Mouse (Mus musculus): ENCODE results near the gene Cdadc1.
"Not testable (repeated sequence)": the region's sequence is repeated elsewhere in the genome, so short reads cannot be mapped to it uniquely, and the experiment has no call there.

Cdadc1 gene

GRCm38 (mm10) chr14:59597398-59598259, at the start of gene Cdadc1:
Gene Cdadc1, minus strand, starts transcription at chr14:59597959.
- DNase-seq (ENCODE audit: low read depth, low spot score): peak; percentile 87

GRCm38 (mm10) chr14:59646826-59647697, 49.3 kb upstream of the Cdadc1 start:
- DNase-seq (ENCODE audit: low read depth, low spot score): no peak

- no peak for DNase-seq (ENCODE audit: low read depth, low spot score)
Measured at GRCm38 (mm10) chr14:59644896-59645295, 47.1 kb upstream of the Cdadc1 start.

GRCm38 (mm10) chr14:59644166-59644565, 46.4 kb upstream of the Cdadc1 start:
- no peak for DNase-seq (ENCODE audit: low read depth, low spot score)

- no peak for DNase-seq (ENCODE audit: low read depth, low spot score)
Measured at GRCm38 (mm10) chr14:59643582-59643981, 45.8 kb upstream of the Cdadc1 start.

- no peak for DNase-seq (ENCODE audit: low read depth, low spot score)
Measured at GRCm38 (mm10) chr14:59641856-59642255, 44.1 kb upstream of the Cdadc1 start.

- no peak for DNase-seq (ENCODE audit: low read depth, low spot score)
Measured at GRCm38 (mm10) chr14:59638906-59639703, 41.3 kb upstream of the Cdadc1 start.

- no peak for DNase-seq (ENCODE audit: low read depth, low spot score)
Measured at GRCm38 (mm10) chr14:59633988-59634387, 36.2 kb upstream of the Cdadc1 start.

- DNase-seq (ENCODE audit: low read depth, low spot score): no peak
Measured at GRCm38 (mm10) chr14:59633295-59633898, 35.6 kb upstream of the Cdadc1 start.

GRCm38 (mm10) chr14:59632067-59632466, 34.3 kb upstream of the Cdadc1 start:
- no peak for DNase-seq (ENCODE audit: low read depth, low spot score)

- DNase-seq (ENCODE audit: low read depth, low spot score): no peak
Measured at GRCm38 (mm10) chr14:59630096-59630495, 32.3 kb upstream of the Cdadc1 start.

- no peak for DNase-seq (ENCODE audit: low read depth, low spot score)
Measured at GRCm38 (mm10) chr14:59629308-59629707, 31.5 kb upstream of the Cdadc1 start.

- DNase-seq (ENCODE audit: low read depth, low spot score): no peak
Measured at GRCm38 (mm10) chr14:59627823-59628222, 30.1 kb upstream of the Cdadc1 start.

GRCm38 (mm10) chr14:59627142-59627680, 29.5 kb upstream of the Cdadc1 start:
- no peak for DNase-seq (ENCODE audit: low read depth, low spot score)

- no peak for DNase-seq (ENCODE audit: low read depth, low spot score)
Measured at GRCm38 (mm10) chr14:59626711-59627110, 29.0 kb upstream of the Cdadc1 start.

GRCm38 (mm10) chr14:59625806-59626364, 28.1 kb upstream of the Cdadc1 start:
- no peak for DNase-seq (ENCODE audit: low read depth, low spot score)

GRCm38 (mm10) chr14:59625158-59625805, 27.5 kb upstream of the Cdadc1 start, which contains the start of gene Shisa2:
Gene Shisa2, plus strand, starts transcription at chr14:59625308.
- DNase-seq (ENCODE audit: low read depth, low spot score): peak; percentile 86

GRCm38 (mm10) chr14:59624326-59624885, 26.6 kb upstream of the Cdadc1 start:
- no peak for DNase-seq (ENCODE audit: low read depth, low spot score)

GRCm38 (mm10) chr14:59616802-59617201, 19.0 kb upstream of the Cdadc1 start:
- no peak for DNase-seq (ENCODE audit: low read depth, low spot score)

GRCm38 (mm10) chr14:59614149-59614548, 16.4 kb upstream of the Cdadc1 start:
- DNase-seq (ENCODE audit: low read depth, low spot score): not testable (repeated sequence)

Data from retina, postnatal 7 days (tissue).